Mouse (Mus musculus) small intestine, adult 2 months (tissue): ENCODE results near the gene Prdm15.

Source experiments
- CTCF ChIP-seq: fragments of 200-500 bp; IDR thresholded peaks from 2 replicates; pipeline ENCODE4 v1.5.1; 2012; ENCODE audit warnings: low read depth, mild to moderate bottlenecking, control low read depth, inconsistent platforms, low read length, moderate library complexity, mixed read lengths; ENCODE audit not compliant: insufficient replicate concordance, insufficient read length; ENCODE audit errors: extremely low read depth
- POLR2A ChIP-seq: fragments of 200-500 bp; IDR thresholded peaks from 2 replicates; pipeline ENCODE4 v1.6.1; 2012; ENCODE audit warnings: low read depth, mild to moderate bottlenecking, control low read depth, inconsistent platforms, low read length, moderate library complexity

DNA sequence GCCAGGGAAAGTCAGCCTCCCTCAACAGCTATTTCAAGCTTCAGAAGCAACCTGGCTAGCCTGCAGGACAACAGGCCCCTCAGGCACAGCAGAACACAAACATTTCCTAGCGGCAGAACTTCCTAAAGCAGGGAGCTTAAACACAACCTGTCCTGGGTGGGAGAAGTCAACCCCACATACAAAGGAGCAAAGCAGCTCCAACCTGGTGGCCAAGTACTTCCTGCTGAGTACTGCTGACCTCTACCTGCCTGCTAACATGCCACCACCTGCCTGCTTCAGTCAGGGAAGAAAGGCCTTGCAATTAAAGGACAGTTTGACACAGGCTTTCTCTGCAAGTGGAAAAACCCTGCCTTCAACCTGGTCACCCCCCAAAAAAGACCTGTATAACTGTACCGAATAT, 89.9 kb downstream of the Prdm15 start:
- TF ChIP-seq CTCF (no peak), POLR2A (no peak)
